Mouse (Mus musculus): ENCODE results near the gene Sulf2.

DNA sequence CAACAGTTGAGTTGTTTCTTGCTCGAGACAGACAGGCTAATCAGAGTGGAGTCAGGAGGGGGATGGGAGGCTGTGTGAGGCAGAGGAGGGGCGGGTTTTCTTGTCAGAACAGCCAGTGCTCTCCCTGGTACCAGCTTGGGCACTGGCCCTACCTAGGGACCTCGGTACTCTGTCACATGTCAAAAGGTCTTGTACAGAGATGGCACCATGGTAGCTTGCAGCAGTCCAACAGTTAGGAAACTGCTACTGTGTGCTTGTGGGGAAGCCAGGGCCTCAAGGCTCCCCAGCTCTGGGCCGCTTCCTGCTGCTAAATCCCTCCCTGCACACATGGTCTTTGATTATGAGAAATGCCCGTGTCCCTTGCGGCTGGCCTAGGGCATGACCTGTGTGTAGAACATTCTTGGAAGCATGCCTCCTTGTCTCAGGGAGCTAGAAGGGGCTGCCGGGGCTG is 65.3 kb downstream of the Sulf2 start:
- TF ChIP-seq EP300 (IDR thresholded peaks at IDR 0.05; ENCODE audit: low read depth): no peak
- no peak for TF ChIP-seq CTCF (IDR thresholded peaks at IDR 0.05; ENCODE audit: low read depth)
